Mouse (Mus musculus): ENCODE data around the gene Ugt1a9. TPM values are rescaled to one million over a fixed set of nuclear protein-coding genes. Genes with fewer than 3 reads are reported as not detected.
"Not testable (repeated sequence)": the region's sequence is repeated elsewhere in the genome, so short reads cannot be mapped to it uniquely, and the experiment has no call there.

The Ugt1a9 gene
- polyA plus RNA-seq, 1 experiment from 2014 or later, result not detected

- H3K9ac ChIP-seq, result no peak overlapping the region
- no peaks in the 10 kb centered on the region for H3K36me3 ChIP-seq
- peaks cover 56% of the 10 kb centered on the region for H3K9me3 ChIP-seq (replicated peaks)
- ATAC-seq (replicated peaks; ENCODE audit: insufficient number of reproducible peaks, insufficient read depth, low FRiP score, low read depth), result no peak
- H3K4me3 ChIP-seq, result no peak overlapping the region
- H3K4me2 ChIP-seq, result no peak overlapping the region
- H3K27me3 ChIP-seq, result no peaks in the 10 kb centered on the region
- H3K4me1 ChIP-seq (replicated peaks), result no peaks in the 10 kb centered on the region
- WGBS, result 63% methylated on average over 10 of the region's 10 CpGs
- H3K27ac ChIP-seq, result no peak overlapping the region
Measured at GRCm38 (mm10) chr1:88215466-88216380, 145.1 kb downstream of the Ugt1a9 start.

- Histone ChIP-seq H3K9me3 (replicated peaks) (peaks cover 53% of the 10 kb centered on the region), H3K4me1 (replicated peaks) (no peaks in the 10 kb centered on the region), H3K4me3 (no peak overlapping the region), H3K27ac (no peak overlapping the region), H3K36me3 (no peaks in the 10 kb centered on the region), H3K4me2 (no peak overlapping the region), H3K9ac (no peak overlapping the region), H3K27me3 (no peaks in the 10 kb centered on the region)
- ATAC-seq (replicated peaks; ENCODE audit: insufficient number of reproducible peaks, insufficient read depth, low FRiP score, low read depth), result no peak
- WGBS, result 48% methylated on average over 2 of the region's 2 CpGs
Measured at GRCm38 (mm10) chr1:88216551-88216950, 146.0 kb downstream of the Ugt1a9 start.

GRCm38 (mm10) chr1:88217144-88217543, 146.5 kb downstream of the Ugt1a9 start:
- ATAC-seq (replicated peaks; ENCODE audit: insufficient number of reproducible peaks, insufficient read depth, low FRiP score, low read depth), result no peak
- Histone ChIP-seq H3K27me3 (no peaks in the 10 kb centered on the region), H3K9ac (no peak overlapping the region), H3K4me1 (replicated peaks) (no peaks in the 10 kb centered on the region), H3K4me2 (no peak overlapping the region), H3K36me3 (no peaks in the 10 kb centered on the region), H3K4me3 (no peak overlapping the region), H3K27ac (no peak overlapping the region), H3K9me3 (replicated peaks) (peaks cover 47% of the 10 kb centered on the region)
- WGBS, result 50% methylated on average over 2 of the region's 2 CpGs

GRCm38 (mm10) chr1:88217576-88217975, 147.0 kb downstream of the Ugt1a9 start:
- H3K36me3 ChIP-seq, result no peaks in the 10 kb centered on the region
- WGBS, result 36% methylated on average over 3 of the region's 3 CpGs
- no peak for ATAC-seq (replicated peaks; ENCODE audit: insufficient number of reproducible peaks, insufficient read depth, low FRiP score, low read depth)
- H3K9ac ChIP-seq, result no peak overlapping the region
- peaks cover 43% of the 10 kb centered on the region for H3K9me3 ChIP-seq (replicated peaks)
- no peak overlapping the region for H3K4me2 ChIP-seq
- no peak overlapping the region for H3K27ac ChIP-seq
- no peaks in the 10 kb centered on the region for H3K4me1 ChIP-seq (replicated peaks)
- H3K27me3 ChIP-seq, result no peaks in the 10 kb centered on the region
- no peak overlapping the region for H3K4me3 ChIP-seq

- Histone ChIP-seq H3K27ac (no peak overlapping the region), H3K4me3 (no peak overlapping the region), H3K9ac (no peak overlapping the region), H3K9me3 (replicated peaks) (peaks cover 38% of the 10 kb centered on the region), H3K4me1 (replicated peaks) (no peaks in the 10 kb centered on the region), H3K27me3 (no peaks in the 10 kb centered on the region), H3K4me2 (no peak overlapping the region), H3K36me3 (no peaks in the 10 kb centered on the region)
- WGBS, result 69% methylated on average over 9 of the region's 9 CpGs
- ATAC-seq (replicated peaks; ENCODE audit: insufficient number of reproducible peaks, insufficient read depth, low FRiP score, low read depth), result no peak
Measured at GRCm38 (mm10) chr1:88218051-88218450, 147.5 kb downstream of the Ugt1a9 start.

- H3K9ac ChIP-seq, result no peak overlapping the region
- no peak overlapping the region for H3K27ac ChIP-seq
- no peak overlapping the region for H3K4me3 ChIP-seq
- no peak overlapping the region for H3K4me2 ChIP-seq
- 43% methylated on average over 4 of the region's 4 CpGs for WGBS
- H3K4me1 ChIP-seq (replicated peaks), result no peaks in the 10 kb centered on the region
- no peaks in the 10 kb centered on the region for H3K36me3 ChIP-seq
- peaks cover 32% of the 10 kb centered on the region for H3K9me3 ChIP-seq (replicated peaks)
- no peaks in the 10 kb centered on the region for H3K27me3 ChIP-seq
- no peak for ATAC-seq (replicated peaks; ENCODE audit: insufficient number of reproducible peaks, insufficient read depth, low FRiP score, low read depth)
Measured at GRCm38 (mm10) chr1:88218591-88218990, 148.0 kb downstream of the Ugt1a9 start.

GRCm38 (mm10) chr1:88219054-88219453, 148.5 kb downstream of the Ugt1a9 start:
- Histone ChIP-seq H3K4me2 (no peak overlapping the region), H3K27ac (no peak overlapping the region), H3K4me1 (replicated peaks) (no peaks in the 10 kb centered on the region), H3K36me3 (no peaks in the 10 kb centered on the region), H3K27me3 (no peaks in the 10 kb centered on the region), H3K4me3 (no peak overlapping the region), H3K9ac (no peak overlapping the region), H3K9me3 (replicated peaks) (peaks cover 28% of the 10 kb centered on the region)
- ATAC-seq (replicated peaks; ENCODE audit: insufficient number of reproducible peaks, insufficient read depth, low FRiP score, low read depth), result no peak
- WGBS, result 21% methylated on average over 1 of the region's 1 CpGs

- no peak for ATAC-seq (replicated peaks; ENCODE audit: insufficient number of reproducible peaks, insufficient read depth, low FRiP score, low read depth)
- Histone ChIP-seq H3K9ac (no peak overlapping the region), H3K4me3 (no peak overlapping the region), H3K27me3 (no peaks in the 10 kb centered on the region), H3K4me2 (no peak overlapping the region), H3K4me1 (replicated peaks) (no peaks in the 10 kb centered on the region), H3K9me3 (replicated peaks) (peaks cover 18% of the 10 kb centered on the region), H3K27ac (no peak overlapping the region), H3K36me3 (no peaks in the 10 kb centered on the region)
Measured at GRCm38 (mm10) chr1:88220336-88220735, 149.7 kb downstream of the Ugt1a9 start.

- no peak for ATAC-seq (replicated peaks; ENCODE audit: insufficient number of reproducible peaks, insufficient read depth, low FRiP score, low read depth)
- H3K4me3 ChIP-seq, result no peak overlapping the region
Measured at GRCm38 (mm10) chr1:88222216-88222615, 151.6 kb downstream of the Ugt1a9 start.

GRCm38 (mm10) chr1:88223011-88223515, 152.5 kb downstream of the Ugt1a9 start:
- peaks cover 28% of the 10 kb centered on the region for H3K9me3 ChIP-seq (replicated peaks)
- H3K9ac ChIP-seq; H3K27me3 ChIP-seq; H3K4me3 ChIP-seq; ATAC-seq (replicated peaks; ENCODE audit: insufficient number of reproducible peaks, insufficient read depth, low FRiP score, low read depth); H3K36me3 ChIP-seq; H3K27ac ChIP-seq; H3K4me2 ChIP-seq; H3K4me1 ChIP-seq (replicated peaks): not testable (repeated sequence)

More at GRCm38 (mm10) chr1:88222216-88222615, 151.6 kb downstream of the Ugt1a9 start:
- Histone ChIP-seq H3K36me3 (no peaks in the 10 kb centered on the region), H3K9ac (no peak overlapping the region), H3K4me1 (replicated peaks) (no peaks in the 10 kb centered on the region), H3K27ac (no peak overlapping the region), H3K27me3 (no peaks in the 10 kb centered on the region), H3K9me3 (replicated peaks) (peaks cover 24% of the 10 kb centered on the region), H3K4me2 (no peak overlapping the region)
- 38% methylated on average over 2 of the region's 2 CpGs for WGBS

- H3K4me2 ChIP-seq, result no peak overlapping the region
- WGBS, result 39% methylated on average over 1 of the region's 1 CpGs
- H3K36me3 ChIP-seq, result no peaks in the 10 kb centered on the region
- ATAC-seq (replicated peaks; ENCODE audit: insufficient number of reproducible peaks, insufficient read depth, low FRiP score, low read depth), result no peak
- no peak overlapping the region for H3K9ac ChIP-seq
- H3K27me3 ChIP-seq, result no peaks in the 10 kb centered on the region
- peaks cover 31% of the 10 kb centered on the region for H3K9me3 ChIP-seq (replicated peaks)
- H3K4me3 ChIP-seq, result no peak overlapping the region
- H3K4me1 ChIP-seq (replicated peaks), result no peaks in the 10 kb centered on the region
- no peak overlapping the region for H3K27ac ChIP-seq
Measured at GRCm38 (mm10) chr1:88223591-88223990, 153.0 kb downstream of the Ugt1a9 start.

Data from heart, embryonic 15.5 days (tissue).